Mouse (Mus musculus) liver, adult 2 months (tissue): ENCODE data around the gene Fasl.

Source experiments
- CTCF ChIP-seq: fragments of 200-500 bp; IDR thresholded peaks from 2 replicates; pipeline ENCODE4 v1.5.1; 2011; ENCODE audit warnings: low read depth, low read length, control low read depth
- POLR2A ChIP-seq: fragments of 200-500 bp; IDR thresholded peaks from 2 replicates; pipeline ENCODE4 v1.6.1; 2011; ENCODE audit warnings: low read length, control low read depth; ENCODE audit not compliant: insufficient read depth; ENCODE audit errors: extremely low read depth

DNA sequence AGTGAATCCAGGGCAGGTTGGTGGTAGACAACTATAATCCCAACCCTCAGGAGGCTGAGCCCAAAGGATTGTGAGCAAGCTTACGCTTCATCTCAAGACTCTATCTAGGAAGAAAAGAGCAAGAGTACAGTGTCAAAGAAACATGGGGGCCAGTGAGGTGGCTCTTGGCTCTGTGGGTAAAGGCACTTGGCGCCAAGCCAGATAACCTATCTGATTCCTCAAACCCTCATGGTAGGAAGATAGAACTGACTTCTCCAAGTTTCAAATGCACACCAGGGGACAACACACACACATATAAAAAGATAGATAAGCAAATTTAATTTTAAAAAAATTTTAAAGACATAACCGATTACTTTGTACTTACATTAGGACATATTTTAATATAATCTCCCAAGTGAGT, 52.0 kb downstream of the Fasl start:
- TF ChIP-seq POLR2A (no peak), CTCF (no peak)
